8 mouse cellular contexts compared by ENCODE assay signal in genomic region chr4:43860744-43861519, GRCm38 (mm10). TPM values are rescaled to one million over a fixed set of nuclear protein-coding genes. Genes with fewer than 3 reads are reported as not detected.
DNase-seq lines count a peak whose midpoint lies in the region; ATAC-seq and TF ChIP-seq lines count a peak whose summit lies in the region.

No protein-coding gene starts in this region.

- intact Hi-C loops in left cerebral cortex, postnatal 25 days (cut with DNase I) = loop anchor here (2.0 to 5.0 kb wide), 3 partner anchors 98 to 229 kb away; partner anchors contain the start of gene Npr2

- no peak for TF ChIP-seq EP300 in stomach, postnatal 0 days (optimal IDR thresholded peaks at IDR 0.05)

- peak; percentile 77 for DNase-seq in layer of hippocampus, adult 11-12 months (ENCODE audit: low spot score)
- no peak for DNase-seq in layer of hippocampus, adult 9-10 months (ENCODE audit: low spot score)
- peak; percentile 30 for DNase-seq in cerebellum, adult 9-11 months
- peak; percentile 65 to 79 for DNase-seq in frontal cortex, postnatal 36 days (ENCODE audit: low spot score in 2 of 2)
- DNase-seq in left cerebral cortex, postnatal 25 days (ENCODE audit: low spot score in 2 of 2) = peak; percentile 78
- peak; percentile 85 for DNase-seq in midbrain, postnatal 0 days (ENCODE audit: low spot score)
- peak; percentile 74 for DNase-seq in stomach, postnatal 0 days (ENCODE audit: low spot score)

- no peak overlapping the region for H3K9ac ChIP-seq in hindbrain, embryonic 16.5 days (ENCODE audit: low read depth, low read length)
- H3K9ac ChIP-seq in midbrain, postnatal 0 days (replicated peaks; ENCODE audit: low read length, poor library complexity, severe bottlenecking) = no peak overlapping the region
- no peak overlapping the region for H3K9ac ChIP-seq in stomach, postnatal 0 days (ENCODE audit: low read length)

- ATAC-seq in hindbrain, embryonic 16.5 days = peak; percentile 73
- peak; percentile 44; the same call in 1 of the 2 replicates for ATAC-seq in midbrain, postnatal 0 days (ENCODE audit: low FRiP score)
- no peak for ATAC-seq in stomach, postnatal 0 days (ENCODE audit: low FRiP score, low TSS enrichment)

- no peaks in the 10 kb centered on the region for H3K36me3 ChIP-seq in hindbrain, embryonic 16.5 days (ENCODE audit: control insufficient read depth, insufficient read depth, low read length)
- H3K36me3 ChIP-seq in midbrain, postnatal 0 days (ENCODE audit: insufficient read depth, low read length) = no peaks in the 10 kb centered on the region
- no peaks in the 10 kb centered on the region for H3K36me3 ChIP-seq in stomach, postnatal 0 days (ENCODE audit: control insufficient read depth, insufficient read depth, low read length)

- no peak overlapping the region for H3K27ac ChIP-seq in hindbrain, embryonic 16.5 days (ENCODE audit: low read depth, low read length)
- no peak overlapping the region for H3K27ac ChIP-seq in midbrain, postnatal 0 days (ENCODE audit: low read depth, low read length)
- no peak overlapping the region for H3K27ac ChIP-seq in stomach, postnatal 0 days (replicated peaks)

- TF ChIP-seq CTCF in midbrain, postnatal 0 days (IDR thresholded peaks at IDR 0.05) = peak; percentile 98
- peak; percentile 97 for TF ChIP-seq CTCF in stomach, postnatal 0 days (IDR thresholded peaks at IDR 0.05; ENCODE audit: low read depth)

- H3K4me3 ChIP-seq in hindbrain, embryonic 16.5 days (ENCODE audit: low read length) = no peak overlapping the region
- no peak overlapping the region for H3K4me3 ChIP-seq in midbrain, postnatal 0 days (ENCODE audit: low read depth, low read length)
- no peak overlapping the region for H3K4me3 ChIP-seq in stomach, postnatal 0 days (ENCODE audit: low read depth, low read length)

- 17% methylated on average over 14 of the region's 14 CpGs for WGBS in hindbrain, embryonic 16.5 days
- WGBS in midbrain, postnatal 0 days = 13% methylated on average over 14 of the region's 14 CpGs
- 14% methylated on average over 14 of the region's 14 CpGs for WGBS in stomach, postnatal 0 days

- H3K27me3 ChIP-seq in hindbrain, embryonic 16.5 days (replicated peaks; ENCODE audit: control insufficient read depth, insufficient read depth, low read length) = no peaks in the 10 kb centered on the region
- no peaks in the 10 kb centered on the region for H3K27me3 ChIP-seq in midbrain, postnatal 0 days (ENCODE audit: insufficient read depth, low read length)
- H3K27me3 ChIP-seq in stomach, postnatal 0 days (ENCODE audit: control insufficient read depth, insufficient read depth, low read length) = no peaks in the 10 kb centered on the region

- H3K4me1 ChIP-seq in hindbrain, embryonic 16.5 days (ENCODE audit: control insufficient read depth, insufficient read depth, low read depth, low read length) = peaks cover 4% of the 10 kb centered on the region
- no peaks in the 10 kb centered on the region for H3K4me1 ChIP-seq in midbrain, postnatal 0 days (ENCODE audit: insufficient read depth, low read length)
- H3K4me1 ChIP-seq in stomach, postnatal 0 days (replicated peaks; ENCODE audit: control insufficient read depth, insufficient read depth) = no peaks in the 10 kb centered on the region

- no peak overlapping the region; the same call in 1 of the 2 replicates for H3K4me2 ChIP-seq in hindbrain, embryonic 16.5 days (ENCODE audit: low read length)
- no peak overlapping the region for H3K4me2 ChIP-seq in midbrain, postnatal 0 days (ENCODE audit: low read depth, low read length, poor library complexity, severe bottlenecking)
- no peak overlapping the region for H3K4me2 ChIP-seq in stomach, postnatal 0 days (replicated peaks; ENCODE audit: low read depth)

- no peaks in the 10 kb centered on the region for H3K9me3 ChIP-seq in hindbrain, embryonic 16.5 days (ENCODE audit: control insufficient read depth, low read length)
- H3K9me3 ChIP-seq in midbrain, postnatal 0 days (ENCODE audit: low read length) = no peaks in the 10 kb centered on the region
- no peaks in the 10 kb centered on the region for H3K9me3 ChIP-seq in stomach, postnatal 0 days (ENCODE audit: control insufficient read depth, low read length)

RNA-seq across cellular contexts. Expression of gene Olfr155, which starts 9.6 kb away (rescaled TPM):
- polyA plus RNA-seq in hindbrain, embryonic 16.5 days (2015; fragmentation: Nextera tagmentation; extraction: Ambion mirVana) = not detected in 2 replicates
- not detected for total RNA-seq in left cerebral cortex, postnatal 25 days (2021)
- not detected in 2 replicates for total RNA-seq in midbrain, postnatal 0 days (2014; rRNA removed)
- polyA plus RNA-seq in midbrain, postnatal 0 days (2015; fragmentation: Nextera tagmentation; extraction: Ambion mirVana) = not detected in 2 replicates
- 0.02 TPM in 1 of 2 replicates, not detected in the other for polyA plus RNA-seq in stomach, postnatal 0 days (2015; fragmentation: Nextera tagmentation; extraction: Ambion mirVana)

RNA-seq across cellular contexts. Expression of gene Reck, which starts 14.4 kb away (rescaled TPM):
- 4.9 and 5.4 TPM in 2 replicates for polyA plus RNA-seq in hindbrain, embryonic 16.5 days (2015; fragmentation: Nextera tagmentation; extraction: Ambion mirVana)
- 1 to 10 TPM; 6.0 to 7.1 TPM for total RNA-seq in left cerebral cortex, postnatal 25 days (2021)
- total RNA-seq in midbrain, postnatal 0 days (2014; rRNA removed) = 6.0 and 7.0 TPM in 2 replicates
- 3.8 and 3.9 TPM in 2 replicates for polyA plus RNA-seq in midbrain, postnatal 0 days (2015; fragmentation: Nextera tagmentation; extraction: Ambion mirVana)
- 10.2 and 11.3 TPM in 2 replicates for polyA plus RNA-seq in stomach, postnatal 0 days (2015; fragmentation: Nextera tagmentation; extraction: Ambion mirVana)

RNA-seq across cellular contexts. Expression of gene Olfr157, which starts 20.9 kb away (rescaled TPM):
- polyA plus RNA-seq in hindbrain, embryonic 16.5 days (2015; fragmentation: Nextera tagmentation; extraction: Ambion mirVana) = not detected in 2 replicates
- not detected for total RNA-seq in left cerebral cortex, postnatal 25 days (2021)
- not detected in 2 replicates for total RNA-seq in midbrain, postnatal 0 days (2014; rRNA removed)
- polyA plus RNA-seq in midbrain, postnatal 0 days (2015; fragmentation: Nextera tagmentation; extraction: Ambion mirVana) = not detected in 2 replicates
- polyA plus RNA-seq in stomach, postnatal 0 days (2015; fragmentation: Nextera tagmentation; extraction: Ambion mirVana) = 0.04 and 0.06 TPM in 2 replicates

RNA-seq across cellular contexts. Expression of gene Olfr156, which starts 37.2 kb away (rescaled TPM):
- not detected in 2 replicates for polyA plus RNA-seq in hindbrain, embryonic 16.5 days (2015; fragmentation: Nextera tagmentation; extraction: Ambion mirVana)
- total RNA-seq in left cerebral cortex, postnatal 25 days (2021) = not detected
- total RNA-seq in midbrain, postnatal 0 days (2014; rRNA removed) = not detected in 2 replicates
- polyA plus RNA-seq in midbrain, postnatal 0 days (2015; fragmentation: Nextera tagmentation; extraction: Ambion mirVana) = not detected in 2 replicates
- not detected in 2 replicates for polyA plus RNA-seq in stomach, postnatal 0 days (2015; fragmentation: Nextera tagmentation; extraction: Ambion mirVana)
